Mouse (Mus musculus): ENCODE measurements around the gene Gcnt3.

Gcnt3 gene

GRCm38 (mm10) chr9:70003516-70003915 is 34.4 kb downstream of the Gcnt3 start:
- DNase-seq (ENCODE audit: low spot score in 2 of 2), result no peak

- DNase-seq (ENCODE audit: low spot score in 2 of 2), result no peak
Measured at GRCm38 (mm10) chr9:69999318-69999717, 38.6 kb downstream of the Gcnt3 start.

- no peak for DNase-seq (ENCODE audit: low spot score in 2 of 2)
Measured at GRCm38 (mm10) chr9:69994547-69994946, 43.3 kb downstream of the Gcnt3 start.

GRCm38 (mm10) chr9:69993479-69993878 is 44.4 kb downstream of the Gcnt3 start:
- no peak for DNase-seq (ENCODE audit: low spot score in 2 of 2)

GRCm38 (mm10) chr9:69992841-69993277 is 45.0 kb downstream of the Gcnt3 start:
- no peak for DNase-seq (ENCODE audit: low spot score in 2 of 2)

GRCm38 (mm10) chr9:69990346-69990745 is 47.5 kb downstream of the Gcnt3 start:
- DNase-seq (ENCODE audit: low spot score in 2 of 2), result no peak

- peak; percentile 89 to 92 for DNase-seq (ENCODE audit: low spot score in 2 of 2)
Measured at GRCm38 (mm10) chr9:69989303-69990121, 48.4 kb downstream of the Gcnt3 start, which contains the start of gene Bnip2. Gene Bnip2 (plus strand): TSS chr9:69989466.

GRCm38 (mm10) chr9:69988706-69989302 is 49.1 kb downstream of the Gcnt3 start:
- DNase-seq (ENCODE audit: low spot score in 2 of 2), result no peak

- DNase-seq (ENCODE audit: low spot score in 2 of 2), result peak in 1 of 2 experiments; percentile 52
Measured at GRCm38 (mm10) chr9:69987579-69987978, 50.3 kb downstream of the Gcnt3 start.

GRCm38 (mm10) chr9:69986571-69986970 is 51.3 kb downstream of the Gcnt3 start:
- no peak for DNase-seq (ENCODE audit: low spot score in 2 of 2)

- DNase-seq (ENCODE audit: low spot score in 2 of 2), result no peak
Measured at GRCm38 (mm10) chr9:69986063-69986462, 51.8 kb downstream of the Gcnt3 start.

- DNase-seq (ENCODE audit: low spot score in 2 of 2), result no peak
Measured at GRCm38 (mm10) chr9:69985526-69985925, 52.4 kb downstream of the Gcnt3 start.

Data from spleen, postnatal 14 days (tissue).